Mouse (Mus musculus) heart, embryonic 13.5 days (tissue): ENCODE data around the gene Tada2a. TPM values are rescaled to one million over a fixed set of nuclear protein-coding genes. Genes with fewer than 3 reads are reported as not detected.

ENCODE experiments used
- ATAC-seq: fragments of 200-750 bp; cut with Nextera tagmentation; 2 replicates; pipeline ENCODE4 v1.8.0; 2017; ENCODE audit warnings: moderate TSS enrichment; ENCODE audit not compliant: insufficient number of reproducible peaks, low FRiP score, low TSS enrichment; ENCODE audit errors: extremely low read depth
- H3K27ac ChIP-seq: fragments of 300-500 bp; sonication (generic); replicated peaks from 2 replicates; pipeline ENCODE4 v1.5.1; 2015; ENCODE audit warnings: moderate library complexity, mild to moderate bottlenecking, inconsistent platforms
- H3K27me3 ChIP-seq: fragments of 300-500 bp; sonication (generic); replicated peaks from 2 replicates; pipeline ENCODE4 v1.6.1; 2015; ENCODE audit warnings: mild to moderate bottlenecking, inconsistent platforms
- H3K36me3 ChIP-seq: fragments of 300-500 bp; sonication (generic); 2 replicates; pipeline ENCODE4 v1.6.1; 2015; ENCODE audit warnings: mild to moderate bottlenecking, inconsistent platforms
- H3K4me1 ChIP-seq: fragments of 300-500 bp; sonication (generic); 2 replicates; pipeline ENCODE4 v1.6.1; 2015; ENCODE audit warnings: inconsistent platforms
- H3K4me2 ChIP-seq: fragments of 300-500 bp; sonication (generic); 2 replicates; pipeline ENCODE4 v1.6.1; 2015; ENCODE audit warnings: inconsistent platforms, mild to moderate bottlenecking, moderate library complexity
- H3K4me3 ChIP-seq: fragments of 300-500 bp; sonication (generic); 2 replicates; pipeline ENCODE4 v1.5.1; 2015; ENCODE audit warnings: moderate library complexity, mild to moderate bottlenecking, inconsistent platforms
- H3K9ac ChIP-seq: fragments of 300-500 bp; sonication (generic); 2 replicates; pipeline ENCODE4 v1.6.1; 2015; ENCODE audit warnings: inconsistent platforms, mild to moderate bottlenecking, moderate library complexity
- H3K9me3 ChIP-seq: fragments of 300-500 bp; sonication (generic); 2 replicates; pipeline ENCODE4 v1.6.1; 2016; ENCODE audit warnings: inconsistent platforms
- WGBS: fragments of 180-500 bp; shearing (Covaris S2); methylation state at CpG from one replicate; pipeline ENCODE4 v1.1.7; 2015; ENCODE audit warnings: mixed read lengths; 5-methylcytosine and 5-hydroxymethylcytosine counted together
- polyA plus RNA-seq: library from polyadenylated mRNA; unstranded; fragments of >200 nt; fragmentation: Nextera tagmentation; extraction: Ambion mirVana; gene quantifications from 2 replicates; pipeline ENCODE4 v1.2.1, GENCODE M21; 2015

The Tada2a gene
- polyA plus RNA-seq, 1 experiment from 2014 or later, result 19.9 TPM

DNA sequence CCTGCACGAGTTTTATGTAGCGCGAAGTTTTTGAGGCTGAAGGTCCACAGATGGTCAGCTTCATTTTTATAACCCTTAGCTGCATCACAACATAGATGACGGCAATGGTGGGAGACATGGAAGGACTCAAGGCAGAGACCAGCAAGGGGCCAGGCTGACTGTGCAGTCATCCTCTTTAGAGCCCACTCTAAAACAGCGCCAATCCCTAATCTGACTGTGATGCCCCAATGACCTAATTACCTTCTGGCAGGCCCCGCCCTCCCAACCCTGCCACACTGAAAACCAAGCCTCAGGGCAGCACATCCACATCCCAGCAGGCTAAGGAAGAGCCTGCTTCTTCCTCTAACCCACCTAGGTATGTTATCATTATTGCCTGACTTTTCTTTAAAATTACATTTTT is 68.8 kb downstream of the Tada2a start:
- Histone ChIP-seq H3K4me2 (no peak overlapping the region), H3K9ac (no peak overlapping the region), H3K9me3 (no peaks in the 10 kb centered on the region), H3K27ac (no peak overlapping the region), H3K4me1 (peaks cover 19% of the 10 kb centered on the region), H3K27me3 (peaks cover 12% of the 10 kb centered on the region), H3K36me3 (no peaks in the 10 kb centered on the region), H3K4me3 (no peak overlapping the region)
- 80% methylated on average over 6 of the region's 6 CpGs for WGBS
- ATAC-seq, result no peak

DNA sequence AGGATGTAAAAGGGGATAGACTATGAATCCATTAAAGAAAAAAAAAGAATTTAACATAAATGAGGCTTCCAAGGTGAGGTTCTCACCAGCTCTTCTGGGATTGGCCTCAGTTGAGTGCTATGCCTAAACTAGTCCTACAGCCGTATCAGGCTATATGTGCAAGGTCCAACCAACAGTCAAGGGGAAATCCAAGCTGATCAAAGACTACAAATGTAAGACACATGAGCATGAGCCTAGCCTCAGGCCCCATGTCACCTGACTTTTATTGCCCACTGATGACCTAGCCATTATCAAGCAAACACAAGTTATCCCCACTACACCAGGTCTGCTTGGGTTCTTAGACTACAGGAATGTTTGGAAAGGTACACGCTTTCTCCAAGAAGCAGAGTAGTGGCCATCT is 69.6 kb downstream of the Tada2a start:
- H3K4me1 ChIP-seq, result peaks cover 18% of the 10 kb centered on the region
- H3K9ac ChIP-seq, result no peak overlapping the region
- ATAC-seq, result no peak
- H3K27ac ChIP-seq, result no peak overlapping the region
- H3K4me2 ChIP-seq, result no peak overlapping the region
- 0 out of 2 replicates have a peak, but pooled peaks cover 9% of the 10 kb centered on the region for H3K27me3 ChIP-seq
- 83% methylated on average over 2 of the region's 2 CpGs for WGBS
- H3K36me3 ChIP-seq, result no peaks in the 10 kb centered on the region
- H3K4me3 ChIP-seq, result no peak overlapping the region
- H3K9me3 ChIP-seq, result no peaks in the 10 kb centered on the region

DNA sequence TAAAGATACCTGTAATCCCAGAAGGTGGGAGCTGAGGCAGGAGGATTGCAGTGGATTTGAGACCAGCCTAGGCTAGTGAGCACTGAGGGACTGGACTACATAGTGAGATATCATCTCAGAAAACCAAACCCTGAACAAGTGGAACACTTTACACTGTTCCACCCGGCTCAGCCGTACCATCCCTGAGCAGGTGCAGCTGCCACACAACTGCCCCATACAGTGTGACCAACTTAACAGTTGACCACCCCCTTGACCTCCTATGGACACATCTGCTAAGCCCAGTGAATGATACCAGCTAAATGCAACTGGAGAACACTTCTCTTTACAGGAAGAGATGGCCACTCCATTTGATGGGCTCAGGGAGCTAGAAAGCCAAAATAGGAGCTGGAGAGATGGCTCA is 72.0 kb downstream of the Tada2a start:
- 0 out of 2 replicates have a peak, but pooled peaks cover 9% of the 10 kb centered on the region for H3K27me3 ChIP-seq
- ATAC-seq, result no peak
- no peak overlapping the region for H3K4me3 ChIP-seq
- no peak overlapping the region for H3K4me2 ChIP-seq
- H3K27ac ChIP-seq, result no peak overlapping the region
- no peaks in the 10 kb centered on the region for H3K36me3 ChIP-seq
- H3K4me1 ChIP-seq, result peaks cover 5% of the 10 kb centered on the region
- 84% methylated on average over 2 of the region's 2 CpGs for whole genome bisulfite sequencing
- H3K9ac ChIP-seq, result no peak overlapping the region
- no peaks in the 10 kb centered on the region for H3K9me3 ChIP-seq

DNA sequence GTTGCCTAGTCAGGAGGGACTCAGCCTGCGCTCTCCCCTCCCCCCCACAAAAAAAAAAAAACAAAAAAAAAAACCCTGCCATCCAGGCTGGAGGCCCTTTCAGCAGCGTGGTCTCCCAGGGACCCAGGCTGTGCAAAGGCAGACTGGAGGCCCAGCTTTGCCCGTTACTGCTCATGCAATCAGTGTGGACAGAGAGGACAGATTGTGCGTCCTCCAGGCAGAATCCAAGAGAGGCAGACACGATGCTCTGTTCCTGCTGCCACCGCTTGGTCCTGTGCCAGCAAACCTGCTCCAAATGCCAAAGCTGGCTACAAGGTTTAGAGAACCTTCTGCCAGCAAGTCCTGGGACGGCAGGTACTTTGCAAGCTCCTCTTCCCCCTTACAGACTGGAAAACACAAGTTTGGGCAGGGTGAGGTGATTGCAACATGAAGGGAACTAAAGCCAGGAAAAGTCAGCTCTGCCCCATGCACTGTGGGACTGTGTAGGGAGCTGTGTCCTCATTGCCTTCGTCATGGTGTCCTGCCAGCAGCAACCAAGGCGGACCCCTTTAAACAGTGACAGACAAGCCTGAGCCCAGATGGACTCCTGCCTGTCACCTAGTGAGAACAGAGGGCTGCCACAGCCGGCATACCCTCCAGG is 75.8 kb downstream of the Tada2a start:
- Histone ChIP-seq H3K9ac (peak overlapping the region; percentile 5; the same call in 1 of the 2 replicates), H3K4me3 (no peak overlapping the region), H3K27ac (no peak overlapping the region), H3K9me3 (no peaks in the 10 kb centered on the region), H3K4me1 (0 out of 2 replicates have a peak, but pooled peaks cover 4% of the 10 kb centered on the region), H3K4me2 (no peak overlapping the region), H3K27me3 (no peaks in the 10 kb centered on the region; the same call in 1 of the 2 replicates), H3K36me3 (no peaks in the 10 kb centered on the region)
- no peak for ATAC-seq
- WGBS, result 59% methylated on average over 10 of the region's 10 CpGs

DNA sequence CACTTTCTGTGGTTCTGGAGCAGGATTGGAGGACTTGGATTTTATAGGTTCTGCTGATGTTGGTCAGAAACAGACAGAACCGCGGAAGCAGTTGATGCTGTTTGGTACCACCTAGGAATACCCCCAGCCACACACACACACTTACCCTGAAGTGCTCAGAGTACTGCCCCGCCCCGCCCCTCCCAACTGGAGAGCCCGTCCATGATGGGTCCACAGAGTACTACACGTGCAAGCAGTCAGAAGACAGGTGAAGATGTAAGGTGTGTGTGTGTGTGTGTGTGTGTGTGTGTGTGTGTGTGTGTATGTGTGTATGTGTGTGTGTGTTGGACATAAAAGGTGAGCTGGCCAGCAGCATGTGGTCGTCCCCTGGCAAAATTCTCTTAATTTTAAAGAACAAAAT is 76.3 kb downstream of the Tada2a start:
- Histone ChIP-seq H3K27ac (no peak overlapping the region), H3K4me1 (0 out of 2 replicates have a peak, but pooled peaks cover 4% of the 10 kb centered on the region), H3K4me2 (no peak overlapping the region), H3K9me3 (no peaks in the 10 kb centered on the region), H3K4me3 (no peak overlapping the region), H3K9ac (peak overlapping the region; percentile 5; the same call in 1 of the 2 replicates), H3K27me3 (peaks cover 3% of the 10 kb centered on the region; the same call in 1 of the 2 replicates), H3K36me3 (no peaks in the 10 kb centered on the region)
- ATAC-seq, result no peak
- WGBS, result 85% methylated on average over 7 of the region's 7 CpGs

DNA sequence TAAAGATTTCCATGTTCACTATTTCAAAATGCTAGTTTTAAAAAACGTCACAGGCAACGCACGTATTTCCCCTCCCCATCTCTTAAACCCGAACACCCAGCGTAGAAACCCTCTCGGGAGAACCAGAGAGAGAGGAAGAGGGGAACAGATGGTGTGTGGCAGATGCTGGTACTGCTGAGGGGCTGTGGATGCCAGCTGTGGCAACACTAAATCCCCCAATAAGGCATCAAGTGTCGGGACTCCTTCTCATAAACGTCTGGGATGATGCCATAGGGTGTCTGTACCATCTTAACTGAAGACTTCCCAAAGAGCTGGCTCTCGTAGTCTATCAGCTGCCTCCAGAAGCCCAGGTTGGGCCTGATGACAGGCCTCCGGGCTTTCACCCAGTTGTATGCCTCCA is 81.0 kb downstream of the Tada2a start:
- no peaks in the 10 kb centered on the region for H3K9me3 ChIP-seq
- no peak overlapping the region for H3K9ac ChIP-seq
- 0 out of 2 replicates have a peak, but pooled peaks cover 1% of the 10 kb centered on the region for H3K4me1 ChIP-seq
- WGBS, result 79% methylated on average over 10 of the region's 10 CpGs
- peaks cover 3% of the 10 kb centered on the region; the same call in 1 of the 2 replicates for H3K27me3 ChIP-seq
- H3K4me3 ChIP-seq, result no peak overlapping the region
- no peaks in the 10 kb centered on the region for H3K36me3 ChIP-seq
- H3K27ac ChIP-seq, result no peak overlapping the region
- no peak for ATAC-seq
- H3K4me2 ChIP-seq, result no peak overlapping the region

DNA sequence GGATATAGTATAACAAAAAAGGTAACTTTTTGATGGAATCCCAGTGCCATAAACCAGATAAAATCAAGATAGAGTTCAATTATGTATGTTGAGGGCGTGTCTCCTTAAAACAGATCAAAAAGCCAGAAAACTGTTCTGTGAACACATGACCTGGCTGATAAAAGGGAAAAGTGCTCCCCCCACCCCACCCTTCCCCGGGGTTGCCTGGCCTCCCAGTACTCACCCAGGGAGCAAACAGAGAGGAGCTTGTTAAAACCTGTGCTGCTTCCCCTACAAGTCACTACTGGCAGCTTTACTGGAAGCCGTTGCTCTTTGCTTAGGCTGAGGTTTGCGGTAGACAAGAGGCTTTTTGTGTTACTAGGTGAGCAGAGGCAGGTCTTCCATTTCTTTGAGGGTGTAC is 82.1 kb downstream of the Tada2a start:
- no peaks in the 10 kb centered on the region for H3K4me1 ChIP-seq
- H3K9ac ChIP-seq, result no peak overlapping the region
- no peak for ATAC-seq
- no peak overlapping the region for H3K4me3 ChIP-seq
- H3K36me3 ChIP-seq, result peaks cover 9% of the 10 kb centered on the region
- H3K27me3 ChIP-seq, result peaks cover 3% of the 10 kb centered on the region; the same call in 1 of the 2 replicates
- H3K9me3 ChIP-seq, result no peaks in the 10 kb centered on the region
- 54% methylated on average over 4 of the region's 4 CpGs for WGBS
- no peak overlapping the region for H3K4me2 ChIP-seq
- H3K27ac ChIP-seq, result no peak overlapping the region

DNA sequence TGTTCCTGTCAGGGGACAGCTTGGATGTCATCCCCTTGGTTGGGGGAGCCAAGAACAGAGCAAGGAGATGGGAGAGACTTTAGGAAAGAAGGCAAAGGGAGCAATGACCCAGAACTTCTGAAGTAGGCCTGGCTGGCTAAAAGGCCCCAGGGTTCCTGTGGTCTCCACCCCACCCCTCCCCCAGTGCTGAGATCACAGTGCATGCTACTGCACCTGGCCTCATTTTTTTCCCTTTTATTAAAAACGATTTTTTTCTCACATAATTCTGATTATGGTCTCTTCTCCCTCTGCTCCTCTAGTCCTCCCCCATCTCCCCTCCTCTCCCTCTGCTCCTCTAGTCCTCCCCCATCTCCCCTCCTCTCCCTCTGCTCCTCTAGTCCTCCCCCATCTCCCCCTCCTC is 84.4 kb downstream of the Tada2a start:
- H3K9ac ChIP-seq, result no peak overlapping the region
- 35% methylated on average over 1 of the region's 1 CpGs for WGBS
- no peak overlapping the region for H3K27ac ChIP-seq
- peaks cover 9% of the 10 kb centered on the region; the same call in 1 of the 2 replicates for H3K27me3 ChIP-seq
- peaks cover 10% of the 10 kb centered on the region for H3K4me1 ChIP-seq
- no peak for ATAC-seq
- no peak overlapping the region for H3K4me3 ChIP-seq
- H3K9me3 ChIP-seq, result no peaks in the 10 kb centered on the region
- H3K36me3 ChIP-seq, result peaks cover 26% of the 10 kb centered on the region
- H3K4me2 ChIP-seq, result no peak overlapping the region

DNA sequence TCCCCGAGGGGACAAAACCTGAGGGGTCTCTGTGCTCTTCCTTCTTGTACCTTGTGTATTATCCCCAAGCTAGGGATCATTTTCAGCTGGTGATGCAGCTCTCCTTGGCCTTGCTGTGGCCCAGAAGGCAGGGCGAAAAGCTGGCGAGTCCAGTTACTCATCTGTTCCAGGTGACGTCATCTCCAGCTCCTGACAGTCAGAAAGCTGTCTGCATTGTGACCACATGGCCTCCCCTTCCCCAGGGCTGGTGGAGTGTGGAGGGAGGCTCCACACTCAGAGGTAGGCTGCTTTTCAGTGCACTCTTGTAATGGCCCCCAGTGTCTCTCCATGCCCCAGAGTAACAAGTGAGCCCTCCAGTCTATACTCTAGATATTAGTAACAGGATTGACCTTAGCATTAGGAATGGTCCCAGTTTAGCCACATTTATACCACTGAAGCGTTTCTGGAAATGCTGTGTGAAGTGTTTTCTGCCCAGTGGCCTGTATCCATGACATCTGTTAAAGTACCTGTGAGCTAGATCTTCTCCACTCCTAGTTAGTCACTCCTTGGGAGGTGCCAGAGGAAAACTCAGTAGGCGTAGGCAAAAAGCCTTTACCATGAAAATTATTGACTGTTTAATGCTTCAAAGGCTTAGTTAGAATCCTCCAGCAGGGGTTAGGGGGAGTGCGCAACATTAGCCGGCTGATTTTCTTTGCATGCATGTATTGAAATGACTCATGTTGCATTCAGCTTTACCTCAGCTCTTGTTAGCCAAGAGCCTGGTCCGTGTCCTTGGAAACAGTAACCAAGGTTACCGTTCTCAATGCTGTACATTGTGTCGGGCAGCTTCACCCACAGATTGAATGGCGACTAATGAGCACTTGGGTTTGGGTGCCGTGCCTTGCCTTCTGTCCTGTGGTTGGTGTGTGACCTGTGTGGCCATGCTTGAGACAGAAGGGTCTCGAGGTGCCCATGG is 86.3 kb downstream of the Tada2a start:
- Histone ChIP-seq H3K36me3 (peaks cover 29% of the 10 kb centered on the region), H3K4me2 (no peak overlapping the region), H3K9ac (no peak overlapping the region), H3K4me1 (peaks cover 12% of the 10 kb centered on the region), H3K27me3 (peaks cover 13% of the 10 kb centered on the region), H3K9me3 (no peaks in the 10 kb centered on the region), H3K4me3 (no peak overlapping the region), H3K27ac (no peak overlapping the region)
- WGBS, result 76% methylated on average over 14 of the region's 14 CpGs
- no peak for ATAC-seq

DNA sequence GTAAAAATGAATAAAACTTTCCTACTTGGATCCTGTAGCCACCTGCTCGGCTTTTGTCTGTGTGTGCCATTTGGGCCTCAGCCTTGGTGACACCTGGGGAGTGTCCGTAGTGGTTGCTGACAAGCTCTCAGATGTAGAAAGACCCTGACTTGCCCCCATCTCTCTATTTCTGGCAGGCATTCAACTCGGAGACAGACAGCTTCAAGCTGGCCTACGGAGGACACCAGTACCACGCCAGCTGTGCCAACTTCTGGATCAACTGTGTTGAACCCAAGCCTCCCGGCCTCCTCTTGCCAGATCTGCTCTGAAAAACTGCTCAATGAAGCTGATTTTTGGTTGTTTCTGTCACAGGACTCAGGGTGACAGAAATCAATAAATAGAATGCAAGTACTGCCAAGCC is 88.8 kb downstream of the Tada2a start:
- 47% methylated on average over 6 of the region's 6 CpGs for WGBS
- ATAC-seq, result no peak
- no peaks in the 10 kb centered on the region for H3K9me3 ChIP-seq

DNA sequence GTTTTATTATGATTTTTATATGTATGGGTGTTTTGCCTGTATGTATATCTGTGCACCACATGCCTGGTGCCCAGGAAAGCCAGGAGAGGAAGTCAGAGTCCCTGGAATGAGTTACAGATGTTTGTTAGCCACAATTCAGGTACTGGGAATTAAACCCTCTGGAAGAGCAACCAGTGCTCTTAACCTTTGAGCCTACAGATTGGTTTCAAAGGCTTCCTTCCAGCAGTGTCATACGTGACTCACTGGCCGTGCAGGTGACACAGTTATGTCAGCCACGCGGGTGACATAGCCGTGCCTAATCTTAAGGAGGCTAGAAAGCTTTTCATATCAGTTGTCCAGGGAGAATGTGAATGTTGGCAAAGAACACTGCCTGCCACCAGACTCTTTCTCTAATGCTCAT is 95.7 kb downstream of the Tada2a start:
- WGBS, result 69% methylated on average over 5 of the region's 5 CpGs

More for the DNA sequence above, 88.8 kb downstream of the Tada2a start:
- Histone ChIP-seq H3K4me3 (no peak overlapping the region), H3K27ac (no peak overlapping the region), H3K4me1 (peaks cover 12% of the 10 kb centered on the region), H3K4me2 (no peak overlapping the region), H3K36me3 (peaks cover 42% of the 10 kb centered on the region), H3K27me3 (peaks cover 14% of the 10 kb centered on the region), H3K9ac (no peak overlapping the region)

More for the DNA sequence above, 95.7 kb downstream of the Tada2a start:
- peaks cover 10% of the 10 kb centered on the region for H3K4me1 ChIP-seq
- H3K27me3 ChIP-seq, result peaks cover 55% of the 10 kb centered on the region
- ATAC-seq, result no peak
- H3K27ac ChIP-seq, result no peak overlapping the region
- H3K9me3 ChIP-seq, result no peaks in the 10 kb centered on the region
- no peak overlapping the region for H3K4me3 ChIP-seq
- peaks cover 40% of the 10 kb centered on the region for H3K36me3 ChIP-seq
- H3K4me2 ChIP-seq, result no peak overlapping the region
- H3K9ac ChIP-seq, result no peak overlapping the region
